Mouse (Mus musculus): ENCODE measurements around the gene Ambra1. TPM values are rescaled to one million over a fixed set of nuclear protein-coding genes. Genes with fewer than 3 reads are reported as not detected.

Gene Ambra1
- polyA plus RNA-seq, 1 experiment from 2014 or later, result 23.9 TPM

DNA sequence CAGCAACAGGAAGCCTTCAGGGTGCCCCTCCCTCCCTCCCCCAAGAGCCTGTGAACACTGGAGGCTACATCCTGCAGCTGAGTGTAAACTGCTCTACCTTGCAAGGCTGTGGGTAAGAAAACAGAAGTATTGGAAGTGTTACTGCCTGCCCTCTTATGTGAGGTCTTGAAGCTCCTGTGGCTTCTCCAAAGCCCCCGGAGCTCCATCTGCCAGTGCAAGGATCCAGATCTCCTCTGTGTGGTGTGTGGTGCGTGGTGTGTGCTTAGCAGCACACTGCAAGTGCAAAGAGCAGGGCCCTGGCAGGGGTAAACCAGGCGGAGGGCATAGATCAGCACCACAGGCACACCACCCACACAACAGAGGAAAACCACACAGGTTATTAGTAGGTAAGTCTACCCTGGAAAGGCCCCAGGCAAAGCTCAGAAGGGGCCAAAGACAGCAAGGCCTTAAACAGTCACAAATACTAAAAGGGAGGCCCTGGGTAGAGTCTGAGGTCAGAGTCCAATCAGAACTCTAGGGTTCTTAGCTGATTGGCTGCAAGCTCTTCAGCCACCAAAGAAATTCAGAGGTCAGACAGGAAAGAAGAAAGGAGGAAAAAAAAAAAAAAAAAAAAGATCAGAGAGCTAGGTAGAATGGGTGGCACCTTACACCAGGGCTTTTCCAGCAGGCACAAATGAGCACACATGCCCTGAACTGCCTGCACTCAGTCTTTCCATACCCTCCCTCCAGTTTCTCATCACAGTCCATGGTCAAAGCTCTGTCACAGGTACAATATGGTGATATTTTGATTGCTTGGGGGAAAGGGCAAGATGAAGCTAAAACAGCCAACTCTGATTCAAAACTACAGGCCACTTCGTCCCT, 232.2 kb downstream of the Ambra1 start:
- Histone ChIP-seq H3K27ac (no peak overlapping the region), H3K27me3 (replicated peaks) (0 out of 2 replicates have a peak, but pooled peaks cover 5% of the 10 kb centered on the region), H3K4me2 (replicated peaks) (peak overlapping the region; percentile 84), H3K9me3 (no peaks in the 10 kb centered on the region), H3K4me1 (peaks cover 38% of the 10 kb centered on the region), H3K9ac (peak overlapping the region; percentile 92), H3K36me3 (no peaks in the 10 kb centered on the region), H3K4me3 (peak overlapping the region; percentile 86)
- no peak for ATAC-seq (ENCODE audit: low FRiP score, low read depth)
- WGBS, result 63% methylated on average over 4 of the region's 4 CpGs

DNA sequence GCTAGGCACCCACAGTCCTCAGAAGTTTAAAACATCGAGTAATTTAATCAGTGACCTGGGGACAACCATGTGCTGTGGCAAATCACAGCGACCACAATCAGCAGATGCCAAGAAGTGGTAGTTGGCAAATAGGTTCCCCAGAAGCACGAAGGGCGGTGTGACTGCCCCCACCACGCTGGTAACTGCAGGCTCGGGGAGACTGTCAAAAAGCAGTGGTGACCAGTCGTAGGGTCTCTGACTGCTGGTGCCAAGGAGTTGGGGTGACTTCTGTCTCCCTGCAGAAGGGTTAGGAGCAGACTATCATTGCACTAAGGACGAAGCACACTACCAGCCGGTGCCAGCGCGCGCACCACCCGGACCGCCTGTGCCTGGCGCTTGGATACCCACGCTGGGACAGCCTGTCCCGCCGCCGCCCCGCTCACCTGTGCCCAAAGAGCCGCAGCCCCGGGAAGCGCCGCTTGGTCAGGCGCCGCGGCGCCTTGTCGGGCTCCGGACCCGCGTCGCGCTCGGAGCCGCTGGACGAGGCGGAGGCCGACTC, 233.0 kb downstream of the Ambra1 start:
- H3K9me3 ChIP-seq, result no peaks in the 10 kb centered on the region
- peak overlapping the region; percentile 32; the same call in 1 of the 2 replicates for H3K27ac ChIP-seq
- H3K36me3 ChIP-seq, result no peaks in the 10 kb centered on the region
- peak overlapping the region; percentile 86 for H3K4me3 ChIP-seq
- H3K4me2 ChIP-seq (replicated peaks), result peak overlapping the region; percentile 84
- peak; percentile 59 for ATAC-seq (ENCODE audit: low FRiP score, low read depth)
- under 1% methylated on average over 39 of the region's 39 CpGs for WGBS
- 0 out of 2 replicates have a peak, but pooled peaks cover 5% of the 10 kb centered on the region for H3K27me3 ChIP-seq (replicated peaks)
- H3K4me1 ChIP-seq, result peaks cover 32% of the 10 kb centered on the region
- H3K9ac ChIP-seq, result peak overlapping the region; percentile 92

DNA sequence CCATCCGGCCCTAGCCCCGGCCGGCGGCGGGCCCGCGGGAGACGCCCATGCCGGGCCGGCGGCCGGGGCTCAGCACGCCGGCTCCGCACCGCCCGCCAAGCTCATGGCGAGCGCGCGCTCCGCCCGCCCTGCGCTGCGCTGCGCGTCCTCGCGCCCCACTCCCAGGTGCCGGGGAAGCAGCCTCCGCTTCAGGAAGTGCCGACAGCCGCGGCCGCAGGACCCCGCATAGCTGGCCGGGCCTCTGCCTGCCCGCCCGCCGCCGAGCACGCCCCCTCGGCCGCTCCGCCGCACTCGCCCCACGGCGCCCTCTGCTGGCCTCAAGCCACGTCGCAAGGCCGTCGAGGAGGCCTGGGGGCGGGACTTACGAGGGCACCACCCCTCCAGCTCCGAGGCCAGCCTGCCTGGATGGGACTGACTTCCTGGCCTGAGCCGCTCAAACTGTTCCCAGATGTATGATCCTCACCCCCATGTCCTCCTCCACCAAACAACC, 233.6 kb downstream of the Ambra1 start:
- Histone ChIP-seq H3K4me1 (peaks cover 32% of the 10 kb centered on the region), H3K4me3 (peak overlapping the region; percentile 86), H3K27ac (peak overlapping the region; percentile 32; the same call in 1 of the 2 replicates), H3K9ac (peak overlapping the region; percentile 92), H3K9me3 (no peaks in the 10 kb centered on the region), H3K27me3 (replicated peaks) (0 out of 2 replicates have a peak, but pooled peaks cover 5% of the 10 kb centered on the region), H3K36me3 (no peaks in the 10 kb centered on the region), H3K4me2 (replicated peaks) (peak overlapping the region; percentile 84)
- under 1% methylated on average over 57 of the region's 57 CpGs for WGBS
- ATAC-seq (ENCODE audit: low FRiP score, low read depth), result peak; percentile 94

DNA sequence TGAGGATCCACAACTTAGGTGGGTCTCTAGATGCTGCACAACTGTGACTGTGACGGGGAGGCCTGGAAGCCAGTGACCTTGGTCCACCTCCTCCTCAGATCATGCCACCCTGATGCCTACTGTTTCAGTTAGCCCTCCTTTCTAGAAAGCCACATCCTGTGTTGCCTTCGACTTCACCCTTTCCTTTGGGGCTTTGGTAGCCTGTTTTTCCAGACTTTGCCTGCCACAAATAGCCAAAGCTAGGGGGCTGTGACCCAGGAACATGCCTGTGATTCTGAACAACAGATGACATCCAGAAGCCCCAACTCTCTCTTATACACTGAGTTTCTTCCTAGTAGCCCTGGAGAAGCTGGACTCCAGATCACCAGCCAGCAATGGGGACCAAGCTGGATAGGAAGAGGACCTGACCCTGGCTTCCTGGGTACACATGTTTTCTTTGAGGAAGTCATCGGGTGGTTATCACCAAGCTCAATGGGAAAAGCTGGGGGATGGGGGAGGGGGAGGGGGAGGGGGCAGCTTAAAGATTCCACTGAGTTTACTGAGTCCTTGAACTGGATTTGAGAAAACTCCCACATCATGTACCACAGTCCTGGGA, 234.8 kb downstream of the Ambra1 start:
- H3K27ac ChIP-seq, result no peak overlapping the region
- H3K4me1 ChIP-seq, result peaks cover 25% of the 10 kb centered on the region
- no peak for ATAC-seq (ENCODE audit: low FRiP score, low read depth)
- 0 out of 2 replicates have a peak, but pooled peaks cover 5% of the 10 kb centered on the region for H3K27me3 ChIP-seq (replicated peaks)
- H3K9ac ChIP-seq, result no peak overlapping the region
- H3K4me3 ChIP-seq, result no peak overlapping the region
- peak overlapping the region; percentile 27; the same call in 1 of the 2 replicates for H3K4me2 ChIP-seq (replicated peaks)
- no peaks in the 10 kb centered on the region for H3K9me3 ChIP-seq
- 87% methylated on average over 3 of the region's 3 CpGs for WGBS
- H3K36me3 ChIP-seq, result no peaks in the 10 kb centered on the region

DNA sequence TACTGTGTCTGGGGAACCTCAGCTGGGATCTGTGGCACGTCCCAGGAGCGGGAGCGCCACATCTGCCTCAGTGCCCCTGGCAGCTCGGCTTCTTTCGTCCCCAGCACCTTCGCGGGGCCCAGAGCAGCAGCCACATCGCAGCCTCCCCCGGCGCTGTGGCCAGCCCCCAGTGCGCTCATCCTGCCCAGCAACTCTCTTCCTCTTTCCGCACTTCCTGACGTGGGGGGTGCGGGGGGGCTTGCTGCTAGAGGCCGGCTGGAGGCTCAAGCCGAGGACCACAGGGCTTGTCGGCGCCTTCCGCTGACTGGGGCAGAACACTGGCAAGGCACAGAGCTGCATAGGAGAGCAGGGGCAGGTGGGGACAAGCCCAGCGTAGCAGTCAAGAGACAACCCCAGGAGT, 235.5 kb downstream of the Ambra1 start:
- 0 out of 2 replicates have a peak overlapping the region, but pooled peaks have one; percentile 13 for H3K9ac ChIP-seq
- 20% methylated on average over 20 of the region's 20 CpGs for WGBS
- peaks cover 20% of the 10 kb centered on the region for H3K4me1 ChIP-seq
- no peaks in the 10 kb centered on the region for H3K36me3 ChIP-seq
- no peak for ATAC-seq (ENCODE audit: low FRiP score, low read depth)
- no peaks in the 10 kb centered on the region for H3K9me3 ChIP-seq
- H3K27ac ChIP-seq, result no peak overlapping the region
- H3K4me3 ChIP-seq, result peak overlapping the region; percentile 13
- peak overlapping the region; percentile 27 for H3K4me2 ChIP-seq (replicated peaks)
- peaks cover 5% of the 10 kb centered on the region; the same call in 1 of the 2 replicates for H3K27me3 ChIP-seq (replicated peaks)

DNA sequence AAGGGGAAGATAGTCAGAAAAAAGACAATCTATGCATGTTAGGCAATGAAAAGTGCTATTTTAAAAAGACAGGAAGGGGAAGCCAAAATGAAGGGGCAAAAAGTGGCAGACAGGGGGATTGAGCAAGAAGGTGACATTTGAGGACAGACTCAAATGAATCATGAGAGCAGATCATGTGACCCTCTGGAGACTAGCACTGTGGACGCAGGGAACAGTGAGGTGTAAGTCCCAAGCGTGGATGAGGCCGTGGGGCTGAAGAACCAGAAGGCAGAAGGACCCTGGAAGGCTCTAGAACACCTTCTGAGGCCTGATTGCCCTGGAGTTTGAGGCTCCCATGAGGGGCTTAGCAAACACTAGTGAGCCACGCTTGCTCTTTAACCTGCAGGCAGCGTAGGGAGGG, 236.4 kb downstream of the Ambra1 start:
- no peaks in the 10 kb centered on the region for H3K9me3 ChIP-seq
- H3K4me3 ChIP-seq, result no peak overlapping the region
- H3K27me3 ChIP-seq (replicated peaks), result peaks cover 5% of the 10 kb centered on the region; the same call in 1 of the 2 replicates
- ATAC-seq (ENCODE audit: low FRiP score, low read depth), result no peak
- peaks cover 23% of the 10 kb centered on the region for H3K4me1 ChIP-seq
- H3K27ac ChIP-seq, result no peak overlapping the region
- H3K4me2 ChIP-seq (replicated peaks), result no peak overlapping the region
- H3K9ac ChIP-seq, result no peak overlapping the region
- WGBS, result 87% methylated on average over 5 of the region's 5 CpGs
- no peaks in the 10 kb centered on the region for H3K36me3 ChIP-seq

DNA sequence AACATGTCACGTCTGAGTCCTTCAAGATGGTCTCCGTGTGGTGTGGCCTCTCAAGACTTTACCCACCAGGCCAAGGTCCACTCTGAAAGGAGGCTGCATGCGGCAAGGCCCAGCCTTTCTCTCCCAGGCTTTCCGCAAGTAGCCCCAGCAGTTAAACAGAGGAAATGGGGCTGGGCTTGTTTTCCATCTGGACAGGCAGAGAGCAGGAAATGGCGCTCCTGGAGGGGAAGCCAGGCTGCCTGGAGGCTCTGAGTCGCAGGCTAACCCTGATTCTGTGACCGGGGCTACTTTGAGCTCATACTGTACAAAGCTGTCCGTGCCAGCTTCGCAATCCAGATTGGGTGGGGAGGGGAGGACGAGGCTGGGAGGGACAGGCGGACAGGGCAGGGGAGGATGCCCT, 238.0 kb downstream of the Ambra1 start:
- no peak overlapping the region for H3K4me3 ChIP-seq
- H3K36me3 ChIP-seq, result no peaks in the 10 kb centered on the region
- no peak overlapping the region for H3K27ac ChIP-seq
- peaks cover 5% of the 10 kb centered on the region; the same call in 1 of the 2 replicates for H3K27me3 ChIP-seq (replicated peaks)
- H3K4me2 ChIP-seq (replicated peaks), result no peak overlapping the region
- no peak overlapping the region for H3K9ac ChIP-seq
- WGBS, result 65% methylated on average over 11 of the region's 11 CpGs
- no peaks in the 10 kb centered on the region for H3K9me3 ChIP-seq
- H3K4me1 ChIP-seq, result peaks cover 20% of the 10 kb centered on the region
- no peak for ATAC-seq (ENCODE audit: low FRiP score, low read depth)

Small RNA genes lying within 50 kb of the gene (microRNA-seq; reads per million reads assigned to microRNA genes)
- gene Mir6999, result not detected

Other genes starting within 250 kb of the Ambra1 start
- gene Ckap5, start 203.4 kb upstream of the Ambra1 start, polyA plus RNA-seq (2016; fragmentation: Nextera tagmentation; extraction: Ambion mirVana), result 127 and 139 TPM in 2 replicates
- gene F2, start 93.7 kb upstream of the Ambra1 start, polyA plus RNA-seq (2016; fragmentation: Nextera tagmentation; extraction: Ambion mirVana), result 0.15 and 0.18 TPM in 2 replicates
- gene Zfp408, start 80.3 kb upstream of the Ambra1 start, polyA plus RNA-seq (2016; fragmentation: Nextera tagmentation; extraction: Ambion mirVana), result 11.5 and 14.3 TPM in 2 replicates
- gene Arhgap1, start 80.3 kb upstream of the Ambra1 start, polyA plus RNA-seq (2016; fragmentation: Nextera tagmentation; extraction: Ambion mirVana), result 85.8 and 91.8 TPM in 2 replicates
- gene Atg13, start 19.6 kb upstream of the Ambra1 start, polyA plus RNA-seq (2016; fragmentation: Nextera tagmentation; extraction: Ambion mirVana), result 33.5 and 36.6 TPM in 2 replicates
- 22.3 and 24.7 TPM in 2 replicates for gene Harbi1, start 19.3 kb upstream of the Ambra1 start, polyA plus RNA-seq (2016; fragmentation: Nextera tagmentation; extraction: Ambion mirVana)
- gene Chrm4, start 197.1 kb downstream of the Ambra1 start, polyA plus RNA-seq (2016; fragmentation: Nextera tagmentation; extraction: Ambion mirVana), result 0.50 and 0.96 TPM in 2 replicates
- gene Mdk, start 202.2 kb downstream of the Ambra1 start, polyA plus RNA-seq (2016; fragmentation: Nextera tagmentation; extraction: Ambion mirVana), result 774 and 775 TPM in 2 replicates
- gene Gm9821, start 215.6 kb downstream of the Ambra1 start, polyA plus RNA-seq (2016; fragmentation: Nextera tagmentation; extraction: Ambion mirVana), result 0.29 and 0.32 TPM in 2 replicates
- 36.0 and 41.6 TPM in 2 replicates for gene Dgkz, start 245.7 kb downstream of the Ambra1 start, polyA plus RNA-seq (2016; fragmentation: Nextera tagmentation; extraction: Ambion mirVana)

Data from neural tube, embryonic 12.5 days (tissue).